Mouse (Mus musculus): ENCODE measurements around the gene Insr.

GRCm38 (mm10) chr8:3279721-3280077, 282 bp upstream of the Insr start:
- TF ChIP-seq MAFK (IDR thresholded peaks at IDR 0.05; ENCODE audit: borderline replicate concordance, low read depth, low read length): no peak
- TF ChIP-seq CTCF (IDR thresholded peaks at IDR 0.05 in 2 of 3, conservative IDR thresholded peaks at IDR 0.05 in 1 of 3; ENCODE audit: control insufficient read depth in 1 of 3, insufficient read depth in 1 of 3, low read depth in 2 of 3, low read length in 3 of 3, poor library complexity in 1 of 3, severe bottlenecking in 1 of 3): no peak
- TF ChIP-seq POLR2A (IDR thresholded peaks at IDR 0.05; ENCODE audit: control insufficient read depth in 1 of 2, insufficient read depth in 1 of 2, low read depth in 1 of 2, low read length in 2 of 2, poor library complexity in 1 of 2): no peak
- no peak for TF ChIP-seq MAX (IDR thresholded peaks at IDR 0.05; ENCODE audit: low read length)
- TF ChIP-seq TCF12 (IDR thresholded peaks at IDR 0.05; ENCODE audit: low read depth, low read length): no peak
- TF ChIP-seq CHD2 (IDR thresholded peaks at IDR 0.05; ENCODE audit: low read length): no peak
